Mouse (Mus musculus) bone marrow, adult 2 months (tissue): ENCODE measurements around the gene Ciz1. TPM values are rescaled to one million over a fixed set of nuclear protein-coding genes. Genes with fewer than 3 reads are reported as not detected.

Experiments used
- H3K27ac ChIP-seq: fragments of 200-500 bp; 2 replicates; pipeline ENCODE4 v1.5.1; 2012; ENCODE audit warnings: low read depth, mild to moderate bottlenecking, control low read depth, inconsistent platforms, low read length; ENCODE audit not compliant: control insufficient read depth, poor library complexity, insufficient read depth
- H3K4me1 ChIP-seq: fragments of 200-500 bp; 2 replicates; pipeline ENCODE4 v1.6.1; 2011; ENCODE audit warnings: low read length; ENCODE audit not compliant: control insufficient read depth, insufficient read depth
- H3K4me3 ChIP-seq: fragments of 200-500 bp; replicated peaks from 2 replicates; pipeline ENCODE3; 2011; ENCODE audit warnings: mild to moderate bottlenecking, low read depth, low read length, control low read depth; ENCODE audit not compliant: control insufficient read depth
- CTCF ChIP-seq: fragments of 200-500 bp; IDR thresholded peaks from 2 replicates; pipeline ENCODE4 v1.5.1; 2011; ENCODE audit warnings: low read length, control low read depth; ENCODE audit not compliant: control insufficient read depth, insufficient read depth
- POLR2A ChIP-seq: fragments of 200-500 bp; IDR thresholded peaks from 2 replicates; pipeline ENCODE4 v1.6.1; 2011; ENCODE audit warnings: low read depth, mild to moderate bottlenecking, control low read depth, low read length, borderline replicate concordance; ENCODE audit not compliant: control insufficient read depth
- WGBS: fragments of 180-500 bp; shearing (Covaris S2); methylation state at CpG from one replicate; pipeline ENCODE4 v1.1.7; 2018; 5-methylcytosine and 5-hydroxymethylcytosine counted together
- polyA plus RNA-seq: library from polyadenylated mRNA; stranded (reverse); fragments of >200 nt; gene quantifications from 2 replicates; pipeline ENCODE4 v1.2.4, GENCODE M21; 2011; ENCODE audit warnings: low replicate concordance; ENCODE audit not compliant: missing spikeins, insufficient read depth, insufficient read length

The Ciz1 gene
- polyA plus RNA-seq, 1 experiment = 127 TPM

DNA sequence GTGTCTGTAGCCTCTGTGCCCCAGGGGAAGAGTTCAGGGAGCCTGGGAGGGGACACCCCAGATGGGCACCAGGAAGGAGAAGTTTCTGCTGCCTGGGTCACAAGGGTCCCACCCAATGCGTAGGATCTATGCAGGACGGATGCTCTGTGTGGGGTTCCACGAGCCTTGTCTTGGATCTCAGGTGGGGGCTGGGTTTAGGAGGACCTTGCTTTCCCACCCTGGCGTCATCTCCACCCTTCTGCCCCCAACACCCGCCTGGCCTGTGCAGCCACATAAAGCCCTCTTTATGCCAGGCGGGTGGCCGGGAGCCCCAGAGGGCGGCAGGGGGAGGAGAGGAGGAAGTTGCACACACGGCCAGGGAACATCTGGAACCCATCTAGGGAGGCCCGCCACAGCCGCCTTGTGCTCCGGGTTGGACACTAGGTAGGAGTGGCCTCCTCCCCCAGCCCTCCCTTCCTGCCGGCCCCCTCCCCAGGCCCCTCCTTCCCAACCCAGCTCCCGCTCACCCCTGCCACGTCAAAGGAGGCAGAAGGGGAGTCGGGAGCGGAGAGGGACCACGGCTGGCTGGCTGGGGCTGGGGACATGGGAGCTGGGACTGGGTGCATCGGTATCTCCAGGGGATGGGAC lies 34.2 kb upstream of the Ciz1 start:
- no peak for TF ChIP-seq POLR2A
- no peak for TF ChIP-seq CTCF
- no peak overlapping the region for H3K27ac ChIP-seq
- 6% methylated on average over 19 of the region's 19 CpGs for WGBS
- H3K4me3 ChIP-seq = no peak overlapping the region
- no peaks in the 10 kb centered on the region for H3K4me1 ChIP-seq

DNA sequence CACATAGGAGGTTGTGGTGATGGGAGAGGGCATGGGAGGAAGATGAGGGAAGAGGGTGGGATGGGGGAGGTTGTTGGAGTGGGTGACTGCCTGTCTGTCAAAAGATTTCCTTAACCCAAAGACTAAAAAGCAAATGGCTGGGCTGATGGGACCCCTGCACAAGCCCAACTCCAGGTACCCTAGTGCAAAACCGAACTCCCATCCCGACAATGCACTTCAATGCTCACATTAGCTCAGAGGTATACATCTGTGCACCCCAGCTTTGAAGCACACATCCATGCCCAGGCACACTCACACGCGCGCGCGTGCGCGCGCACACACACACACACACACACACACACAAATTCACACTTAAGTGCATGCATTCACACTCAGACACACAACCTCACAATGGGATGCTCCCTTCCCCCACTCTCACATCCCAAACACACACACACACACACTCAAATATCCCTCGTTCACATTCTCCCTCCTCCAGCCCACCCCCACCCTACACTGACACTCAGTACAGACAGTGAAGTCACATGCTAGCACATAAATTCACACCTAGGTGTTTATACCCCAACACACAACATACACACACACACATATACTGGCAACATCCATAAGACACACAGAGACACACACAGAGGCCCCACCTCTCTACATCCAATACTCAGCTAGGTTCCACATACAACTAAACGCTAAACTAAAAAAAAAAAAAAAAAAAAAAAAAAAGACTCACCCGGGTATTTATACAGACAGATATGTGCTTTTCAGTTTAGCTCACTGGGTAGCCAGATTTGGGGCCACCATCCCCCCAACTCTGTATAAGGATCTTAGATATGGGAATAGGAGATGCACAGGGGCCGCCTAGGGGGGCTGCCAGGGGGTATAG lies 33.2 kb upstream of the Ciz1 start:
- H3K4me3 ChIP-seq = no peak overlapping the region
- TF ChIP-seq CTCF (no peak), POLR2A (no peak)
- WGBS = 73% methylated on average over 14 of the region's 14 CpGs
- no peak overlapping the region for H3K27ac ChIP-seq
- H3K4me1 ChIP-seq = no peaks in the 10 kb centered on the region

DNA sequence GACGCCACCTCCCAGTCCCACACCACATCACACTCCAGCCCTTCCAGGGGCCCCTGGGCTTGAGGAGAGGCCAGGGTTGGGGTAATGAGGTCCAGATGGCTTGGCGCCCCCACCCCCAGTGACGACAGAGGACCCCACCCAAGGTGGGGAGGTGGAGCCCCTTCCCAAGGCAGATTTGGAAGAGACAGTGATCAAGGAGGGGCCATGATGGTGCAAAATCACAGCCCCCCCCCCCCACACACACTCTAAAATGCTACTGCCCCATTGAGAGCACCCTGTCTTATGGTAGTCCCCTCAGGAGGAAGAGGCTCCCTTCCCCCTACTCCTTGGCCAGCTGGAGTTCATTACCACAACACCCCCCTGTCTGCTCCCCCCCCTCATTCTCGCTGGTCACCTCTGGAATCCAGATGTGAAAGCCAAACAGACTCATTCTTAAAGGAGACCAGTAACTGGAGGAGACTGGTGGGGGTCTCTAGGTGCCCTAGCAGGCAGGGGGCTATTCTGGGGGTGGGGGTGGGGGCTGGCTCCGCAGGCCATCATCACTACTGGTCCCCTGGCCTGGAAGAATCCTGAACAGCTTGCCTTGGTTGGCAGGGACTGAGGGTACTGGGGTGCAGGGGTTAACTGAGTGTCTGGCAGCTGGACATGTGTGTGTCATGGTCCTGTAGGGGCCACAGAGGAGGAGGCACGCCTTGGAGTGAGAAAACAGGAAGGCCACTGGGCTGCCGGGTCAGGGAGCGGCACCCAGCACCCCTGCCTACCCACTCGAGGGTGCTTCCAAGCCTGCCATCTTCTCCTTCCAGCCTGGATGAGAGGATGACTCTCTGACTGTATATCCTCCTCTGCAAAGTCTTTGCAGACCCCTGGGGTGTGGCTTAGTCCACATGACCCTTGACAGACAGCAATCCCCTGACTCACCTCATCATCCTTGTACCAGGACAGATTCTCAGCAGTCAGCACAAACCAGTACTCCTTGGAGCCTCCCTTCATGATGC lies 32.2 kb upstream of the Ciz1 start:
- no peak for TF ChIP-seq CTCF
- no peak for TF ChIP-seq POLR2A
- Histone ChIP-seq H3K27ac (no peak overlapping the region), H3K4me1 (no peaks in the 10 kb centered on the region), H3K4me3 (no peak overlapping the region)
- 41% methylated on average over 9 of the region's 9 CpGs for whole genome bisulfite sequencing

- 72% methylated on average over 11 of the region's 11 CpGs for WGBS
- Histone ChIP-seq H3K4me1 (no peaks in the 10 kb centered on the region), H3K4me3 (no peak overlapping the region), H3K27ac (no peak overlapping the region)
- TF ChIP-seq POLR2A = no peak
- no peak for TF ChIP-seq CTCF
Observed at GRCm38 (mm10) chr2:32320721-32321120, 31.4 kb upstream of the Ciz1 start.

- Histone ChIP-seq H3K4me1 (no peaks in the 10 kb centered on the region), H3K4me3 (no peak overlapping the region), H3K27ac (no peak overlapping the region)
- no peak for TF ChIP-seq CTCF
- no peak for TF ChIP-seq POLR2A
- WGBS = 70% methylated on average over 9 of the region's 9 CpGs
Observed at GRCm38 (mm10) chr2:32321591-32322298, 30.4 kb upstream of the Ciz1 start.

DNA sequence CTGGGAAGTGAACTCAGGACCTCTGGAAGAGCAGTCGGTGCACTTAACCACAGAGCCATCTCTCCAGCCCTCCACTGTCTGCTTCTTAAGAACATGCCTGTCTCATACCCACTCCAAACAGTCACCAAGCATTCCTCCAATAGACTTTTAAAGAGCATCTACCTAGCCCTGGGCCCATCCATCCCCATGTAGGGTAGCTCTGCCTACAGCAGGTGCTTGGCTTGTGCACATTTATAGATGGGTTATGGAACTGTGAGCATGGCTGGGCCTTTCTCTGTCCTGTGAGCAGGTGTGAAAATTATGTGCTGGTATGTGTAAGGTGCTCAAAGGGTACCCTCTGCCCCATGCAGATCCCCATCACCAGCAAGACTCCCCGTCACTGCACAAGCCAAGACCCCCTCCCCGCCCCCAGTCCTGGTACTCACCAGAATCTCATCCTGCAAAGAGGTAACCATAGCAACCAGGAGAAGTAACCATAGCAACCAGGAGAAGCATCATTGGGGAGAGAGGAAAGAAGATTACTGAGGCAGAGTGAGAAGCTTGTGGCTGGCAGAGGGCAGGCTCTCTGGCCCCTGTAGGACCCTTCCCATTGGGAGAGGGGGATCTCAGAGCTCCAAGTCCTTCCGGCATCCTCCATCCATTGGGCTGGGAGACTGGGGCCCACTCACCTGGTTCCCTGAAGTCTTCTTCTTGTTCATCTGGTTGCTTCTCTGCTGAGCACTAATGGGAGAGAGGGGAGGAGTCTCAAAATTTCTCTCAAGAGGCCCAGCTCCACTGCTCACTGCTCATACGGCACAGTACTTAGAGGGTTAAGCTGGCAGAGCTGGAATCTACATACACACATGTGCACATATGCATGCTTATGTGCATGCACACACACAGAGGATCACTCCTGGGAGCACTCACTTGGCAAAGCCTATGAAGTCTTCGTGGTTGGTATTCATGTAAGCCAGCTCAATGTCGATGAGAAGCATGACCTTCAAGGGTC lies 29.1 kb upstream of the Ciz1 start:
- H3K27ac ChIP-seq = no peak overlapping the region
- 81% methylated on average over 7 of the region's 7 CpGs for WGBS
- no peak for TF ChIP-seq CTCF
- no peak for TF ChIP-seq POLR2A
- no peaks in the 10 kb centered on the region for H3K4me1 ChIP-seq
- no peak overlapping the region for H3K4me3 ChIP-seq
